Mouse (Mus musculus): ENCODE measurements at regions not wholly inside any gene's neighbourhood (a gene's known extent, or its start where the extent isn't known, plus 50 kb on each side); places are given as distances from the start of the nearest gene placed in this dataset.

GRCm38 (mm10) chr2:9623702-9624101 is 257.4 kb upstream of the 4930412O13Rik start:
- no peak overlapping the region for H3K9ac ChIP-seq (ENCODE audit: insufficient read depth, low read depth, low read length, poor library complexity, severe bottlenecking)
- no peaks in the 10 kb centered on the region for H3K4me1 ChIP-seq (ENCODE audit: control insufficient read depth in 2 of 2, insufficient read depth in 2 of 2, low read length in 2 of 2, poor library complexity in 1 of 2)
- no peak overlapping the region for H3K4me3 ChIP-seq (ENCODE audit: insufficient read depth in 1 of 2, low read depth in 1 of 2, low read length in 2 of 2, poor library complexity in 1 of 2, severe bottlenecking in 1 of 2)
- in situ Hi-C loops (cut with MboI; ENCODE audit: low sequenced_read_pairs in 2 of 2, unreplicated experiment in 2 of 2), result no loop called here
- DNase-seq (ENCODE audit: low read depth, low spot score), result no peak
- no peak overlapping the region for H3K27ac ChIP-seq (ENCODE audit: insufficient read depth, low read depth, low read length, poor library complexity, severe bottlenecking)
- TF ChIP-seq MAFK (IDR thresholded peaks at IDR 0.05; ENCODE audit: insufficient read depth, low read depth, low read length), result no peak
- no peak for TF ChIP-seq ZNF384 (IDR thresholded peaks at IDR 0.05; ENCODE audit: low read depth, low read length)
- TF ChIP-seq HCFC1 (IDR thresholded peaks at IDR 0.05; ENCODE audit: borderline replicate concordance, insufficient read depth, low read length), result no peak
- TF ChIP-seq ZC3H11A (IDR thresholded peaks at IDR 0.05; ENCODE audit: borderline replicate concordance, low read depth, low read length), result no peak
- no peak for TF ChIP-seq CHD2 (IDR thresholded peaks at IDR 0.05; ENCODE audit: low read depth, low read length)
- H3K36me3 ChIP-seq (ENCODE audit: control insufficient read depth, insufficient read depth, low read length, poor library complexity, severe bottlenecking), result no peaks in the 10 kb centered on the region
- no peaks in the 10 kb centered on the region for H3K9me3 ChIP-seq (ENCODE audit: control insufficient read depth, insufficient read depth, low read depth, low read length)

GRCm38 (mm10) chr2:9628026-9628425 is 253.0 kb upstream of the 4930412O13Rik start:
- Histone ChIP-seq H3K9ac (ENCODE audit: insufficient read depth, low read depth, low read length, poor library complexity, severe bottlenecking) (no peak overlapping the region), H3K4me3 (ENCODE audit: insufficient read depth in 1 of 2, low read depth in 1 of 2, low read length in 2 of 2, poor library complexity in 1 of 2, severe bottlenecking in 1 of 2) (no peak overlapping the region), H3K36me3 (ENCODE audit: control insufficient read depth, insufficient read depth, low read length, poor library complexity, severe bottlenecking) (no peaks in the 10 kb centered on the region), H3K27ac (ENCODE audit: insufficient read depth, low read depth, low read length, poor library complexity, severe bottlenecking) (no peak overlapping the region), H3K4me1 (ENCODE audit: control insufficient read depth in 2 of 2, insufficient read depth in 2 of 2, low read length in 2 of 2, poor library complexity in 1 of 2) (0 out of 4 replicates have a peak, but pooled peaks cover 0 to 2% of the 10 kb centered on the region in 2 experiments), H3K9me3 (ENCODE audit: control insufficient read depth, insufficient read depth, low read depth, low read length) (no peaks in the 10 kb centered on the region)
- in situ Hi-C loops (cut with MboI; ENCODE audit: low sequenced_read_pairs in 2 of 2, unreplicated experiment in 2 of 2), result no loop called here
- no peak for DNase-seq (ENCODE audit: low read depth, low spot score)
- TF ChIP-seq ZC3H11A (IDR thresholded peaks at IDR 0.05; ENCODE audit: borderline replicate concordance, low read depth, low read length) (no peak), CHD2 (IDR thresholded peaks at IDR 0.05; ENCODE audit: low read depth, low read length) (no peak)

- Histone ChIP-seq H3K4me1 (ENCODE audit: control insufficient read depth in 2 of 2, insufficient read depth in 2 of 2, low read length in 2 of 2, poor library complexity in 1 of 2) (0 out of 4 replicates have a peak, but pooled peaks cover 0 to 2% of the 10 kb centered on the region in 2 experiments), H3K27ac (ENCODE audit: insufficient read depth, low read depth, low read length, poor library complexity, severe bottlenecking) (no peak overlapping the region), H3K9me3 (ENCODE audit: control insufficient read depth, insufficient read depth, low read depth, low read length) (no peaks in the 10 kb centered on the region), H3K9ac (ENCODE audit: insufficient read depth, low read depth, low read length, poor library complexity, severe bottlenecking) (no peak overlapping the region), H3K36me3 (ENCODE audit: control insufficient read depth, insufficient read depth, low read length, poor library complexity, severe bottlenecking) (no peaks in the 10 kb centered on the region), H3K4me3 (ENCODE audit: insufficient read depth in 1 of 2, low read depth in 1 of 2, low read length in 2 of 2, poor library complexity in 1 of 2, severe bottlenecking in 1 of 2) (no peak overlapping the region)
- in situ Hi-C loops (cut with MboI; ENCODE audit: low sequenced_read_pairs in 2 of 2, unreplicated experiment in 2 of 2), result no loop called here
- TF ChIP-seq CHD2 (IDR thresholded peaks at IDR 0.05; ENCODE audit: low read depth, low read length), result no peak
- no peak for TF ChIP-seq ZNF384 (IDR thresholded peaks at IDR 0.05; ENCODE audit: low read depth, low read length)
- no peak for TF ChIP-seq ZC3H11A (IDR thresholded peaks at IDR 0.05; ENCODE audit: borderline replicate concordance, low read depth, low read length)
- no peak for TF ChIP-seq HCFC1 (IDR thresholded peaks at IDR 0.05; ENCODE audit: borderline replicate concordance, insufficient read depth, low read length)
- no peak for TF ChIP-seq MAFK (IDR thresholded peaks at IDR 0.05; ENCODE audit: insufficient read depth, low read depth, low read length)
- no peak for DNase-seq (ENCODE audit: low read depth, low spot score)
Observed at GRCm38 (mm10) chr2:9632719-9633446, 248.2 kb upstream of the 4930412O13Rik start.

GRCm38 (mm10) chr2:9639262-9639661 is 241.8 kb upstream of the 4930412O13Rik start:
- no peak for DNase-seq (ENCODE audit: low read depth, low spot score)
- TF ChIP-seq MAFK (IDR thresholded peaks at IDR 0.05; ENCODE audit: insufficient read depth, low read depth, low read length) (no peak), HCFC1 (IDR thresholded peaks at IDR 0.05; ENCODE audit: borderline replicate concordance, insufficient read depth, low read length) (no peak), ZC3H11A (IDR thresholded peaks at IDR 0.05; ENCODE audit: borderline replicate concordance, low read depth, low read length) (no peak), ZNF384 (IDR thresholded peaks at IDR 0.05; ENCODE audit: low read depth, low read length) (no peak), CHD2 (IDR thresholded peaks at IDR 0.05; ENCODE audit: low read depth, low read length) (no peak)
- H3K9me3 ChIP-seq (ENCODE audit: control insufficient read depth, insufficient read depth, low read depth, low read length), result no peaks in the 10 kb centered on the region
- in situ Hi-C loops (cut with MboI; ENCODE audit: low sequenced_read_pairs in 2 of 2, unreplicated experiment in 2 of 2), result no loop called here
- H3K36me3 ChIP-seq (ENCODE audit: control insufficient read depth, insufficient read depth, low read length, poor library complexity, severe bottlenecking), result no peaks in the 10 kb centered on the region
- H3K27ac ChIP-seq (ENCODE audit: insufficient read depth, low read depth, low read length, poor library complexity, severe bottlenecking), result no peak overlapping the region
- H3K4me3 ChIP-seq (ENCODE audit: insufficient read depth in 1 of 2, low read depth in 1 of 2, low read length in 2 of 2, poor library complexity in 1 of 2, severe bottlenecking in 1 of 2), result no peak overlapping the region
- H3K9ac ChIP-seq (ENCODE audit: insufficient read depth, low read depth, low read length, poor library complexity, severe bottlenecking), result no peak overlapping the region
- no peaks in the 10 kb centered on the region for H3K4me1 ChIP-seq (ENCODE audit: control insufficient read depth in 2 of 2, insufficient read depth in 2 of 2, low read length in 2 of 2, poor library complexity in 1 of 2)
